Mouse (Mus musculus): Measurements from ENCODE around the gene Dennd1b. TPM values are rescaled to one million over a fixed set of nuclear protein-coding genes. Genes with fewer than 3 reads are reported as not detected.

Gene Dennd1b
- 11.5 and 17.6 TPM in 2 replicates for polyA plus RNA-seq (2012; rRNA removed)

GRCm38 (mm10) chr1:138963161-138963867 lies at the start of gene Dennd1b:
Gene Dennd1b, plus strand, starts transcription at chr1:138963435.

Other genes starting within 250 kb of the Dennd1b start
- 5.1 and 5.8 TPM in 2 replicates for gene Lhx9, start 114.9 kb upstream of the Dennd1b start, polyA plus RNA-seq (2012; rRNA removed)
- gene 2310009B15Rik, start 106.6 kb upstream of the Dennd1b start, polyA plus RNA-seq (2012; rRNA removed): 47.7 and 53.6 TPM in 2 replicates

Measured in ovary, adult 2 months (tissue).